Mouse (Mus musculus) forebrain, embryonic 10.5 days (tissue): ENCODE measurements around the gene Nupr1. TPM values are rescaled to one million over a fixed set of nuclear protein-coding genes. Genes with fewer than 3 reads are reported as not detected.

Experiments
- DNase-seq: peaks from one replicate; pipeline ENCODE4 v3.0.0-alpha.2; 2017; ENCODE audit warnings: low spot score; ENCODE audit errors: extremely low spot score
- H3K27ac ChIP-seq: fragments of 300-500 bp; sonication (generic); 2 replicates; pipeline ENCODE4 v1.5.1; 2016; ENCODE audit warnings: mild to moderate bottlenecking
- H3K27me3 ChIP-seq: fragments of 300-500 bp; sonication (generic); 2 replicates; pipeline ENCODE4 v1.6.1; 2016; ENCODE audit warnings: mild to moderate bottlenecking; ENCODE audit not compliant: poor library complexity, severe bottlenecking
- H3K36me3 ChIP-seq: fragments of 300-500 bp; sonication (generic); replicated peaks from 2 replicates; pipeline ENCODE4 v1.6.1; 2016; ENCODE audit warnings: mild to moderate bottlenecking, moderate library complexity
- H3K4me1 ChIP-seq: fragments of 300-500 bp; sonication (generic); 2 replicates; pipeline ENCODE4 v1.6.1; 2016
- H3K4me3 ChIP-seq: fragments of 300-500 bp; sonication (generic); 2 replicates; pipeline ENCODE4 v1.5.1; 2016; ENCODE audit warnings: mild to moderate bottlenecking, moderate library complexity
- H3K9me3 ChIP-seq: fragments of 300-500 bp; sonication (generic); 2 replicates; pipeline ENCODE4 v1.6.1; 2016; ENCODE audit warnings: mild to moderate bottlenecking, moderate library complexity
- WGBS: fragments of 180-500 bp; shearing (Covaris S2); methylation state at CpG from one replicate; pipeline ENCODE4 v1.1.7; 2016; 5-methylcytosine and 5-hydroxymethylcytosine counted together
- polyA plus RNA-seq: library from polyadenylated mRNA; unstranded; fragments of >200 nt; fragmentation: Nextera tagmentation; extraction: Ambion mirVana; gene quantifications from 2 replicates; pipeline ENCODE4 v1.2.1, GENCODE M21; 2016

Gene Nupr1
- polyA plus RNA-seq, 1 experiment from 2014 or later, result 2.0 TPM

DNA sequence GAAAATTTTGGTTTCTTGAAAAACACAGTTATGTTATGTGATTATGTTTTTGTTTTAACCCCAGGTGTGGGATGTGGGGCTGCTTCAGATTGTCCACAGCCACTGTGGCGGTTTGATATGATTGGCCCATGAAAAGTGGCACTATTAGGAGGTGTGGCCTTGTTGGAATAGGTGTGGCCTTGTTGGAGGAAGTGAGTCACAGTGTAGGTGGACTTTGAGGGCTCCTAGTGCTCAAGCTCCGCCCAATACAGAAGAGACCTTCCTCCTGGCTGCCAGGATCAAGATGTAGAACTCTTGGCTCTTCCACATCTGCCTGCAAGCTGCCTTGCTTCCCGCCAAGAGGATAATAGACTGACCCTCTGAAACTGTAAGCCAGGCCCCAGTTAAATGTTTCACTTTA, 17.9 kb downstream of the Nupr1 start:
- WGBS, result 79% methylated on average over 3 of the region's 3 CpGs
- no peaks in the 10 kb centered on the region for H3K27me3 ChIP-seq
- no peaks in the 10 kb centered on the region for H3K36me3 ChIP-seq
- H3K27ac ChIP-seq, result no peak overlapping the region
- no peak overlapping the region for H3K4me3 ChIP-seq
- no peak for DNase-seq
- H3K4me1 ChIP-seq, result no peaks in the 10 kb centered on the region
- H3K9me3 ChIP-seq, result no peaks in the 10 kb centered on the region

DNA sequence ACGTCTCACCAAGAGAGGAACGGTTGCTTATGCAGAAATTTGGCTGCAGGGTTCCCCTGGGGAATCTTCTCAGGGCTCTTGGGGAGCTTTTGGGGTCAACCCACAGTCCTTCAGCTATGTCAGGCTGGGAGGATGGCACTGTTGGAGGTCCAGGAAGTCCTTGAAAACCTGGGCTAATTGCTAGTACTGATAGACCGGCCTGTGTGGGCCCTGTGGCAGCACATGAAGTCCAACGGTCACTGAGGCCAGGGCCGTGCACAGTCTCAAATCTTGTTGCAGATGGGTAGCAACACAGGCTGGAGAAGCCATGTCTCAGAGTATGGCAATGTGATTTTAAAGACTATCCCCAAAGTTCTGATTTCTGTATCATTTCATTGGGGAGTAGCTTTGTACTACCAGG, 22.9 kb downstream of the Nupr1 start:
- no peaks in the 10 kb centered on the region for H3K36me3 ChIP-seq
- H3K9me3 ChIP-seq, result no peaks in the 10 kb centered on the region
- no peaks in the 10 kb centered on the region for H3K27me3 ChIP-seq
- WGBS, result 88% methylated on average over 5 of the region's 5 CpGs
- no peak for DNase-seq
- no peak overlapping the region for H3K4me3 ChIP-seq
- no peaks in the 10 kb centered on the region for H3K4me1 ChIP-seq
- no peak overlapping the region for H3K27ac ChIP-seq

DNA sequence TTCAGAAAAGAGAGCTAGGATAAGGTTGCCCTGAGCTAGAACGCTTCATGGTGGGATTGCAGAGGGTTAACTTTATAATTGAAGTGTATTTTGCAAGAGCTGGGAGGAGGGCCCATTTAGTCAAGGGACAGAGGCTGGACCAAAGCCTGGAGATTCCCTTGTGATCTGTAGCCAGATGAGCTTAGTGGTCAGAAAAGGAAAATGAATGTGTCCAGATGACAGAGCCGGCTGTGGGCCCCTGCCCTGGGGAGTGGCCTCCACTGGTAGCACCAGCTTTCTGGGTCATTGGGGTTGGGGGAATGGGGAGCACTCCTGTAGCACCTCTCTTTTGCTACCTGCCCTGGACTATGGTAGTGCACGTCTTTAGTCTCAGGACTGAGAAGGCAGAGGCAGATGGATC, 23.6 kb downstream of the Nupr1 start:
- H3K27me3 ChIP-seq, result no peaks in the 10 kb centered on the region
- 77% methylated on average over 3 of the region's 3 CpGs for WGBS
- DNase-seq, result no peak

DNA sequence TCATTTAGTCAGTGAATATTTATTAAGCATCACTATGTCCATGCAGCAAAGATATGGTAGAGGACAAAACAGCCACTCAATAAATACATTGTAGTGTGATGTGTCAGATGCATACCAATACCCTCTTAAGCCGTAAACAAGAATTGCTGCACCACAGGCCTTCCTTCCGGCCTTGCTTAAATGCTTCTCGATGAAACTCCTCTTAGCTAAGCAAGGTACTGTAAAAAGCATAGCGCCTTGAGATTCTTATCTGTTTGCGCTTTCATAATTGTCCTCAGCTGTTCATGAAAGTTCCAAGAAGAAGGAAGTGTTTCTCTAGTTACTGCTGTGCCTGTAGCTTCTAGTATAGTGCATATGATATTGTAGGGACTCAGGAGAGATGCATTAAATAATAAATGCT, 24.1 kb downstream of the Nupr1 start:
- 93% methylated on average over 5 of the region's 5 CpGs for WGBS
- no peaks in the 10 kb centered on the region for H3K27me3 ChIP-seq
- H3K4me3 ChIP-seq, result no peak overlapping the region
- H3K27ac ChIP-seq, result no peak overlapping the region
- no peaks in the 10 kb centered on the region for H3K36me3 ChIP-seq
- no peak for DNase-seq
- H3K9me3 ChIP-seq, result no peaks in the 10 kb centered on the region
- peaks cover 2% of the 10 kb centered on the region; the same call in 1 of the 2 replicates for H3K4me1 ChIP-seq

More for the DNA sequence above, 23.6 kb downstream of the Nupr1 start:
- Histone ChIP-seq H3K27ac (no peak overlapping the region), H3K9me3 (no peaks in the 10 kb centered on the region), H3K4me1 (no peaks in the 10 kb centered on the region), H3K36me3 (no peaks in the 10 kb centered on the region), H3K4me3 (no peak overlapping the region)

DNA sequence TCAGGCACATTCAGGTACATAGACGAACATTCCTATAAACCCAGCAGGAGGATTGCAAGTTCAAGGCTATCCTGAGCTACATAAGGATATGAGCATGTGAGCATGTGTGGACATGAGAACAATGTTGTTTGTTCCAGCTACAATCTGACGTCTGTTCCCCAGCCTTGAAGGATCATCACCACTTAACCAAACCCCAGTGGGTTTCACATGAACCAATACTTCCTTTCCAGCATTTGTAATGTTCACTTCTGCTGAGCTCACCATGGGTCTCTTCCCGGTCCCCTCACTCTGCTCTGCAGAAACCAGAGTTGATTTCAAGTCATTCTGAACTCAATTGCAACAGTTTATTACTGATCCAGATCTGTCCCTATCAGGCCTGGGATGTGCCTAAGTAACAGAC, 28.0 kb downstream of the Nupr1 start:
- WGBS, result 91% methylated on average over 3 of the region's 3 CpGs
- Histone ChIP-seq H3K27me3 (no peaks in the 10 kb centered on the region), H3K36me3 (no peaks in the 10 kb centered on the region), H3K4me1 (peaks cover 4% of the 10 kb centered on the region; the same call in 1 of the 2 replicates), H3K27ac (no peak overlapping the region), H3K9me3 (no peaks in the 10 kb centered on the region), H3K4me3 (no peak overlapping the region)
- DNase-seq, result no peak

DNA sequence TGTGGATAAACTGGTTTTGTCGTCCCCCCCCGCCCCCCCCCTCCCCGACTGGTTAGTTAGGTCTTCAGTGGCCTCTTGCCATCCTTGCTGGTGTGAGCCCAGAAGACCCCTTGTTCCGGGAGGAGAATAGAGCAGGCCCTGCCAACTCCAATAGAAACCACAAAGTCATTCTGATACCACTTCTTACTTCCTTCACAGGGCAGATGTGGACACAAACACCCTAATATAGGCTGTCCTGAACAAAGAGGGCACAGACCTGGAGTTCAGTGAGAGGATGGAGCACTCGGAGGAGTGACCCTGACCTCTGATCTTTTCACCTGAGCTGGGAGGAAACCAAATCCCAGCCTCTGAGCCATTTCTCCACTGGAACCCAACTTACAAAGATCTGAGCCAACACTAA, 28.8 kb downstream of the Nupr1 start:
- Histone ChIP-seq H3K4me3 (no peak overlapping the region), H3K4me1 (peaks cover 4% of the 10 kb centered on the region; the same call in 1 of the 2 replicates), H3K9me3 (no peaks in the 10 kb centered on the region), H3K36me3 (no peaks in the 10 kb centered on the region), H3K27me3 (no peaks in the 10 kb centered on the region), H3K27ac (no peak overlapping the region)
- 47% methylated on average over 5 of the region's 5 CpGs for WGBS
- no peak for DNase-seq

DNA sequence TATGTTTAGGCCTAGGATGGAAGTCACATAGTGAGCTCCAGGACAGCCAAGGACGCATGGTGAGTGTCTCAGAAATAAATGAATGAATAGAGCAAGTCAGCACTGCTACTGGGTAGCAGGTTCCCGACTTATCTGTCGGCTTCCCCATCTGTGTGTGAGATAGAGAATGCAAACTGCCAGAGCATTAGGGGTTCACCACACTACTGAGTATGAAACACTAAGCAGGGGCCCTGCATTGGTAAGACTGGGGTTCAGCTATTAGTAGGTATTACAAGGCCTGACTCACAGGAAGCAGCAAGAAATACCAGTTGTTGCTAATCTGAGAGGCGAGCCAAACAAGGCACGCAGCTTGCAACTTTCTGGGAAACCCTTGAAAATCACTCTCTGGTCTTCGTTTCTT, 31.7 kb downstream of the Nupr1 start:
- 86% methylated on average over 6 of the region's 6 CpGs for WGBS

DNA sequence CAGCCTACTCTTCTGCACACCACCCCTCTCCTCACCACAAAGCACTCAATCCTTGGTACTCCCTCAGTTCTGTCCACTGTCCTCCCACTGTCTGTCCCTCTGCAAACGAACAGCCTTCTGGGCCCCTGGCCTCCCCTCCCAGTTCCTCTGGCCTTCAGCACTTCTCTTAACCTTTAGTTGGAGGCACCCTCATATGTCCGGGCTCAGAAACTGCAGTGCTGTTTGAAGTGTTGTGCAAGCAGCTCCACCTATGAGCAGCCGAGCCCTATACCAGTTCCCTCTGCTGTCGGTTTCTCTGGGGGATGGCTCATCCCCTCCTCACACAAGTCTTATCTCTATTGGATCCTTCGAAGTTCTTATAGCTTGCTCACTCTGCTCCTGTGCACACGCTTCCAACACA, 34.2 kb downstream of the Nupr1 start:
- H3K9me3 ChIP-seq, result no peaks in the 10 kb centered on the region
- H3K36me3 ChIP-seq, result no peaks in the 10 kb centered on the region
- no peak overlapping the region for H3K27ac ChIP-seq
- 76% methylated on average over 6 of the region's 6 CpGs for WGBS
- no peaks in the 10 kb centered on the region; the same call in 1 of the 2 replicates for H3K4me1 ChIP-seq
- DNase-seq, result no peak
- no peak overlapping the region for H3K4me3 ChIP-seq
- H3K27me3 ChIP-seq, result peaks cover 3% of the 10 kb centered on the region; the same call in 1 of the 2 replicates

More for the DNA sequence above, 31.7 kb downstream of the Nupr1 start:
- H3K36me3 ChIP-seq, result no peaks in the 10 kb centered on the region
- no peak for DNase-seq
- H3K4me1 ChIP-seq, result peaks cover 4% of the 10 kb centered on the region; the same call in 1 of the 2 replicates
- H3K27me3 ChIP-seq, result peaks cover 3% of the 10 kb centered on the region; the same call in 1 of the 2 replicates
- H3K27ac ChIP-seq, result no peak overlapping the region
- no peaks in the 10 kb centered on the region for H3K9me3 ChIP-seq
- H3K4me3 ChIP-seq, result no peak overlapping the region

DNA sequence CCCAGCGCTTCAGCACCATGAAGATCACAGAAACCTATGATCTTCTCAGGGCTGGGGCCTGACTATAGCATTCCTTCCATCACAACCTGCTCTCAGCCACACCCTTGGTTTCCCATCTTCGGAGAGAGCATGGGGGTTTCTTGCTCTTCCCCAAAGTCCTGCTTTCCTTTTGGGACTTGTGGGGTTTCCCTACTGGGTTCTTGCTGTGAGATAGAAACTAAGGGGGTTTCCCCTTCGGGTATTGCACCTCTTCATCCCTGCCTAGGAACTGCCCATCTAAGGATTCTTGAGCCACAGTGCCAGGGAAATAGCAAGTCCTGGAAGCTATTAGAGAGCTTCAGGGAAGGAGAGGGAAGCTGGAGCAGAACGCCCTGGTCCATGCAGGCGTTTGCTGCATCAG, 34.8 kb downstream of the Nupr1 start:
- no peak for DNase-seq
- no peak overlapping the region for H3K4me3 ChIP-seq
- H3K36me3 ChIP-seq, result no peaks in the 10 kb centered on the region
- H3K27me3 ChIP-seq, result peaks cover 3% of the 10 kb centered on the region; the same call in 1 of the 2 replicates
- no peaks in the 10 kb centered on the region for H3K4me1 ChIP-seq
- H3K9me3 ChIP-seq, result no peaks in the 10 kb centered on the region
- WGBS, result 79% methylated on average over 5 of the region's 5 CpGs
- H3K27ac ChIP-seq, result no peak overlapping the region

DNA sequence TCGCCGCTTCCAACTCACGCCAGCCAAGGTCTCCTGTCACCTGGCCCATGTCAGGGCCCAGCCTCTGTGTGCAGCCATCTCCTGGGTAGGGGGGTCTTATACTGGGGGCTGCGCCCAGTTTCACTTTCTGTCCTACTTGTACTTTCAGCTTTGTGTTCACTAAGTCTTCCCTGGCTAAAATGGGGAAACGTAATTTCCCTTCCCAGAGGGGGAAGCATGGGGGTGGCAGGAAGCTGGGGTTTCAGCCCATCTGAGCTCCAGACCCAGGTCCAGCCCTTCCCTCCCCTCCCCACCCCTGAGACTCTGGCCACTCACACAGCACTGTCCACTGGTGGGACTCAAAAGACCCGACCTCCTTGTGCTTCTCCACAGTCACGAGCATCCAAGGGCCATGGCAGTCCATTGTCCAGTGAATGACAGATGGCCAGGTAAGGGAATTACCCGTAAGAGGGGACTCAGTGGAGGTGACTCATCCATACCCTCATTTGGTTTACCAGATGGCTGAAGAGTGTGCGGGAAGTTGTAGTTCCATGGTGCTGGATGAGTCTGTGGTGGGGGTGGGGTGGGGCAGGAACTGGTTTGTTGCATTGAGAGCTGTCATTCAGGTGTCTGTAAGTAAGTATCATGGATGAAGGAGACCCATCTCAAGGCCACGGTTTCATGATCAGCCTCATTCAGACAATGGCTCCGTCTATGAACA, 35.6 kb downstream of the Nupr1 start, which contains the start of gene Il27:
Il27 (minus strand) TSS at position 80 of the 700 bp plus-strand sequence.
- Histone ChIP-seq H3K27ac (no peak within 1 kb of the TSS), H3K4me3 (no peak within 1 kb of the TSS), H3K27me3 (peaks cover 3% of the 10 kb centered on the region; the same call in 1 of the 2 replicates), H3K4me1 (no peaks in the 10 kb centered on the region), H3K36me3 (no peaks in the 10 kb centered on the region), H3K9me3 (no peaks in the 10 kb centered on the region)
- no peak for DNase-seq
- 85% methylated on average over 11 of the region's 11 CpGs for WGBS

DNA sequence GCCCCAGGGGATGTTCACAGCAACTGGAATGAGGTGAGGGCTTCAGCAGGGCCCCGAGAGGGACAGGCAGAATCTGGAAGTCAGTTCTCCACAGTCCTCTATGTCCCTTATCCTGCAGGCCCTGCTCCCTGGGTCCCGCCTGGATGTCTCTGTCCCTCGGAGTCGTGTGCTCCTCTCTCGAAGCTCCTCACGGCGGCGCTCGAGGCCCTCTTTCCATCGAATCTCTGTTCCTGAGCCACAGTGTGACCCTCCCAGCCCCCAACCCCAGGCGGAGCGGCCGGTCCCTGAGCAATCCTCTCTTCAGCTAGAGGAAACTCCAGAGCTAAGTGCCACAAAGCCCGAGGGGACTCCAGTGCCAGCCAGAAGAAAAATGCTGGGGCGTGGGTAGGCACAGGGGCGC, 42.9 kb downstream of the Nupr1 start:
- Histone ChIP-seq H3K4me3 (peak overlapping the region; percentile 40), H3K4me1 (peaks cover 25% of the 10 kb centered on the region), H3K9me3 (no peaks in the 10 kb centered on the region), H3K27me3 (peaks cover 53% of the 10 kb centered on the region), H3K36me3 (no peaks in the 10 kb centered on the region), H3K27ac (peak overlapping the region; percentile 73)
- 5% methylated on average over 16 of the region's 16 CpGs for WGBS
- peak; percentile 78 for DNase-seq

DNA sequence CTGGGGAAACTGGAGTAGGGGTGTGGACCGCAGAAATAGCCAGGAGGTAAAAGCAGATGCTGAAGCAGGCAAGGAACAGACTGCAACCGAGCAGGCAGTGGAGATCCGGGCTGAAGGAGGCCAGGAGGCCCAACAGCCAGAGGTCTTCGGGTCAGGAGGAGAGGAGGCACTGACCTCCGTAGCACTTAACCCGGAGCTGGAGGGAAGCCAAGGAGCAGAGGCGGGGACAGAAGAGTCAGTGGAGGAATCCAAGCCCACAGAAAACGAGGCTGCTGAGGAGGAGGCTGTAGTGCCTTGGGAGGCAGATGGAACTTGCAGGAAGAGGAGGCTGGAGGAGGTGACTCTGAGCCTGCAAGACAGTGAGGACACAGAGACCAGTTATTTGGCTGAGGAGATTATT, 43.8 kb downstream of the Nupr1 start:
- 77% methylated on average over 8 of the region's 8 CpGs for WGBS
- Histone ChIP-seq H3K9me3 (no peaks in the 10 kb centered on the region), H3K4me1 (peaks cover 32% of the 10 kb centered on the region), H3K36me3 (no peaks in the 10 kb centered on the region), H3K4me3 (no peak overlapping the region), H3K27ac (no peak overlapping the region), H3K27me3 (peaks cover 53% of the 10 kb centered on the region)
- no peak for DNase-seq

DNA sequence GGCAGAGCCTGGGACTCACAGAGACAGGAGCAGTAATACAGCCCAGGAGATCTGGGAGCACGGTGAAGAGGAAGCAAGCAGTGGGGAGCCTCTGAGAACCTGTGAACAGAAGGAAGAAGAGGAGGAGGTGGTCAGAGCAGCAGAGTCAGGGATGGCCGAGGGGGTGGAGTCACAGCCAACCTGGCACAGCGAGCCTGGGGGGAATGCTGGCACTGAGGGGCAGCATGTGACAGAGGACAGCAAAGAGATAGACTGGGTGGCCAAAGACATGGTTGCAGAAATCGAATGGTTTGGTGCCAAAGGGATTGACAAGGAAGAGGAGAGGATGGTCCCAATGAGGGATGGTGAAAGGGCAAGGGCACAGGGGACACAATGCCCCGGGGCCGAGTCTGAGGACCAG, 44.9 kb downstream of the Nupr1 start, which contains the start of gene Cln3:
Cln3 (minus strand) TSS at position 101 of the 400 bp plus-strand sequence.
- Histone ChIP-seq H3K4me3 (no peak within 1 kb of the TSS), H3K27ac (no peak within 1 kb of the TSS), H3K4me1 (peaks cover 35% of the 10 kb centered on the region), H3K27me3 (peaks cover 53% of the 10 kb centered on the region), H3K36me3 (0 out of 2 replicates have a peak, but pooled peaks cover 3% of the 10 kb centered on the region), H3K9me3 (no peaks in the 10 kb centered on the region)
- 74% methylated on average over 6 of the region's 6 CpGs for WGBS
- DNase-seq, result no peak
